Comparison of ENCODE assay signal across 13 mouse cellular contexts in the genomic region with DNA sequence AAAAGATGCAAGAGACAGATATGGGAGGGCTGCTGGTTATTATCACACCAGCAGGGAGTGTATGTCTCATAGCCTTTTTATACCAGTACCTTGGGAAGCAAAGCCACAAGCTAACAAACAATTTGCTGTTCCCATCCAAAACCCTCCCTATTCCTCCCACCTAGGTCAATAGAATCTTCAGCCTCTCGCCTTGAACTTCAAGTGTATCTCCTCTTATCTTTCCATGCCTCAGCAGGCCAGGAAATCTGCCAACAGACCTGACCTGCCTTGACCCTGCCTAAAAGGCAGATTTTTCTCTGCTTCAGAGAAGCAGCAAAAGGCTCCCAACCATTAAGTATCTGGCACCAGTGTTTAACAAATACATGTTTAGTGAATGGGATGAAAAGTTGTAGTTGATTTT. TPM values are rescaled to one million over a fixed set of nuclear protein-coding genes. Genes with fewer than 3 reads are reported as not detected.
DNase-seq lines count a peak whose midpoint lies in the region; ATAC-seq lines count a peak whose summit lies in the region.
"Had no signal": no experiment of that assay in that cellular context is flagged by ENCODE, and none has a peak within 500 bp of the region (broad histone marks: within the 10 kb centered on the region; RNA-seq: fewer than 3 reads in every experiment).

No protein-coding gene starts in this region.

- no peaks in the 10 kb centered on the region for H3K27me3 ChIP-seq in heart, embryonic 10.5 days (ENCODE audit: insufficient read depth, poor library complexity, severe bottlenecking)
- H3K27me3 ChIP-seq: hindbrain, embryonic 13.5 days; Patski had no signal

- no peak for DNase-seq in heart, embryonic 10.5 days (ENCODE audit: low spot score)
- DNase-seq in heart, postnatal 4 days = no peak
- DNase-seq in 3T3-L1 (ENCODE audit: low read depth, low spot score) = peak; percentile 32
- DNase-seq in induced T-regulatory cell, adult 2 months (ENCODE audit: low read depth) = peak; percentile 10
- DNase-seq in lung, postnatal 25 days (ENCODE audit: low spot score) = peak; percentile 19
- DNase-seq in cerebellum, adult 9-10 months = no peak
- DNase-seq in liver = no peak
- DNase-seq: forebrain, postnatal 0 days had no signal

- peak overlapping the region; percentile 100; the same call in 1 of the 2 replicates for H3K27ac ChIP-seq in heart, embryonic 10.5 days
- H3K27ac ChIP-seq: hindbrain, embryonic 13.5 days had no signal

- no peaks in the 10 kb centered on the region for H3K36me3 ChIP-seq in heart, embryonic 10.5 days
- H3K36me3 ChIP-seq: hindbrain, embryonic 13.5 days; limb, embryonic 10.5 days had no signal

- no peak for ATAC-seq in megakaryocyte progenitor cell, adult 5-6 weeks (replicated peaks; ENCODE audit: poor library complexity)
- ATAC-seq: forebrain, postnatal 0 days; Patski had no signal

- 3% methylated on average over 1 of the region's 1 CpGs for WGBS in heart, embryonic 10.5 days

- H3K4me1 ChIP-seq in heart, embryonic 10.5 days = peaks cover 27% of the 10 kb centered on the region

- 0 out of 2 replicates have a peak overlapping the region, but pooled peaks have one; percentile 2 for H3K4me3 ChIP-seq in heart, embryonic 10.5 days
- H3K4me3 ChIP-seq: hindbrain, embryonic 13.5 days had no signal

- H3K9me3 ChIP-seq in heart, embryonic 10.5 days = no peaks in the 10 kb centered on the region
- H3K9me3 ChIP-seq: hindbrain, embryonic 13.5 days; limb, embryonic 10.5 days had no signal

RNA-seq across cellular contexts. Expression of a gene that starts 2.1 kb away (rescaled TPM):
- polyA plus RNA-seq in heart, embryonic 10.5 days (2016; fragmentation: Nextera tagmentation; extraction: Ambion mirVana) = 9.9 and 10.7 TPM in 2 replicates
- 1 to 10 TPM; 7.4 to 10.0 TPM for total RNA-seq in heart, postnatal 4 days (2021)
- total RNA-seq in megakaryocyte progenitor cell, adult 5-6 weeks (2015) = 5.6 and 6.9 TPM in 2 replicates
- 4.5 and 5.7 TPM in 2 replicates for total RNA-seq in megakaryocyte progenitor cell, adult 5-6 weeks (2017)

RNA-seq across cellular contexts. Expression of a gene that starts 48.4 kb away (rescaled TPM):
- 24.0 and 70.2 TPM in 2 replicates for polyA plus RNA-seq in heart, embryonic 10.5 days (2016; fragmentation: Nextera tagmentation; extraction: Ambion mirVana)
- 100 to 1,000 TPM; 792 to 841 TPM for total RNA-seq in heart, postnatal 4 days (2021)
- not detected in 2 replicates for total RNA-seq in megakaryocyte progenitor cell, adult 5-6 weeks (2015)
- total RNA-seq in megakaryocyte progenitor cell, adult 5-6 weeks (2017) = not detected in 2 replicates
- total RNA-seq: neutrophil, adult 5-6 weeks had no signal
- polyA plus RNA-seq: forebrain, postnatal 0 days had no signal

Comparison
In these comparisons a context has a peak if more than half of its experiments do, and no peak if none do; other contexts are left out.
1. DNase-seq: peak in 3T3-L1 (single experiment), induced T-regulatory cell, adult 2 months (single experiment) and lung, postnatal 25 days (single experiment); none in heart, embryonic 10.5 days (single experiment), heart, postnatal 4 days (single experiment), cerebellum, adult 9-10 months (single experiment) and liver (single experiment).
2. RNA of a gene that starts 48.4 kb away (total RNA-seq): 792 to 841 TPM in heart, postnatal 4 days; not detected in megakaryocyte progenitor cell, adult 5-6 weeks; every median in the first group is over 100 times any median in the second.